Mouse (Mus musculus): ENCODE measurements around the gene Capn8.

DNA sequence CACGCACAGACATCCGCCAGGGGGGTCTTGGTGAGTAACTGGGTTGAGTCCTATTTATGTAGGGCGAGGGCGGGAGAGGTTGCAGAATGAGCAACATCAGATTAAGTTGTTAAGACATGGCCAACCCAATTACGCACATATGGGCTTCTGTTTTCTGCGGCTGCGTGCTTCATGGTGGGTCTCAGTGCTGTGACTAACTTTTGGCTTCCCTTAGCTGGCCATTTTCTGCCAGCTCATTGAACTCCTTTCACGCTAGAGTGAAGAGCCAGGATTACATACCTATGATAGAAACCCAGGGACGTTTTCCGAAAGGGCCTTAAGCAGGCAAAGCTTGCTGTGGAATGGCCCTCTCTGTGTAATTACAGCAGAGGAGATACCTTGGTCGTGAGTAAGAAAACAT lies 7.2 kb downstream of the Capn8 start:
- TF ChIP-seq CTCF (IDR thresholded peaks at IDR 0.05; ENCODE audit: borderline replicate concordance, control insufficient read depth, extremely low read depth, insufficient read depth, low read length, poor library complexity), result no peak
- no peak for TF ChIP-seq POLR2A (IDR thresholded peaks at IDR 0.05; ENCODE audit: control insufficient read depth, extremely low read depth, insufficient read depth, low read length, poor library complexity)
